Mouse (Mus musculus) forebrain, postnatal 0 days (tissue): Measurements from ENCODE around the gene Astn2. TPM values are rescaled to one million over a fixed set of nuclear protein-coding genes. Genes with fewer than 3 reads are reported as not detected.

Source experiments
- ATAC-seq: fragments of 200-750 bp; cut with Nextera tagmentation; 2 replicates; pipeline ENCODE4 v1.8.0; 2017; ENCODE audit warnings: mild to moderate bottlenecking, moderate library complexity
- DNase-seq: peaks from one replicate; pipeline ENCODE4 v3.0.0-alpha.2; 2015
- H3K27ac ChIP-seq: fragments of 300-500 bp; sonication (generic); 2 replicates; pipeline ENCODE4 v1.5.1; 2014; ENCODE audit warnings: low read depth, mild to moderate bottlenecking, antibody characterized with exemption, low read length, moderate library complexity, mixed read lengths
- H3K27me3 ChIP-seq: fragments of 300-500 bp; sonication (generic); 2 replicates; pipeline ENCODE4 v1.6.1; 2014; ENCODE audit warnings: mild to moderate bottlenecking, low read length, mixed read lengths; ENCODE audit not compliant: insufficient read depth
- H3K36me3 ChIP-seq: fragments of 300-500 bp; sonication (generic); 2 replicates; pipeline ENCODE4 v1.6.1; 2014; ENCODE audit warnings: mild to moderate bottlenecking, moderate library complexity; ENCODE audit not compliant: insufficient read depth
- H3K4me1 ChIP-seq: fragments of 300-500 bp; sonication (generic); 2 replicates; pipeline ENCODE4 v1.6.1; 2014; ENCODE audit warnings: antibody characterized with exemption; ENCODE audit not compliant: insufficient read depth
- H3K4me2 ChIP-seq: fragments of 300-500 bp; sonication (generic); 2 replicates; pipeline ENCODE4 v1.6.1; 2014; ENCODE audit warnings: low read depth, mild to moderate bottlenecking, moderate library complexity
- H3K4me3 ChIP-seq: fragments of 300-500 bp; sonication (generic); 2 replicates; pipeline ENCODE4 v1.5.1; 2014; ENCODE audit warnings: low read depth, low read length, mixed read lengths
- H3K9ac ChIP-seq: fragments of 300-500 bp; sonication (generic); 2 replicates; pipeline ENCODE4 v1.6.1; 2014; ENCODE audit warnings: mild to moderate bottlenecking
- H3K9me3 ChIP-seq: fragments of 300-500 bp; sonication (generic); 2 replicates; pipeline ENCODE4 v1.6.1; 2016; ENCODE audit warnings: low read length
- CTCF ChIP-seq: sonication (generic); IDR thresholded peaks from 2 replicates; pipeline ENCODE4 v1.5.1; 2016; ENCODE audit warnings: antibody characterized with exemption, control low read depth, low read depth
- WGBS: fragments of 180-500 bp; shearing (Covaris S2); extraction: QIAGEN DNeasy Blood & Tissue Kit; methylation state at CpG from one replicate; pipeline ENCODE4 v1.1.7; 2014; 5-methylcytosine and 5-hydroxymethylcytosine counted together
- polyA plus RNA-seq: library from polyadenylated mRNA; unstranded; fragments of >200 nt; fragmentation: Nextera tagmentation; extraction: Ambion mirVana; gene quantifications from 2 replicates; pipeline ENCODE4 v1.2.1, GENCODE M21; 2015
- total RNA-seq: library from RNA; depleted of rRNA; stranded (reverse); fragments of >200 nt; gene quantifications from 2 replicates; pipeline ENCODE4 v1.2.3, GENCODE M21; 2014

Astn2 gene
- total and polyA plus RNA-seq, 2 experiments from 2014 or later: 0.98 to 20.9 TPM

GRCm38 (mm10) chr4:65548561-65548960 is 855.9 kb downstream of the Astn2 start:
- Histone ChIP-seq H3K27me3 (no peaks in the 10 kb centered on the region), H3K4me2 (no peak overlapping the region), H3K9ac (no peak overlapping the region), H3K4me1 (no peaks in the 10 kb centered on the region), H3K27ac (no peak overlapping the region), H3K4me3 (no peak overlapping the region), H3K36me3 (no peaks in the 10 kb centered on the region), H3K9me3 (no peaks in the 10 kb centered on the region)
- DNase-seq (no peak), ATAC-seq (no peak)
- TF ChIP-seq CTCF: no peak
- WGBS: 85% methylated on average over 6 of the region's 6 CpGs

- Histone ChIP-seq H3K4me3 (no peak overlapping the region), H3K9ac (no peak overlapping the region), H3K27me3 (no peaks in the 10 kb centered on the region), H3K4me1 (no peaks in the 10 kb centered on the region), H3K27ac (no peak overlapping the region), H3K9me3 (no peaks in the 10 kb centered on the region), H3K36me3 (no peaks in the 10 kb centered on the region), H3K4me2 (no peak overlapping the region)
- no peak for TF ChIP-seq CTCF
- ATAC-seq: no peak
- WGBS: 68% methylated on average over 2 of the region's 2 CpGs
- no peak for DNase-seq
Observed at GRCm38 (mm10) chr4:65545582-65545981, 858.8 kb downstream of the Astn2 start.

DNA sequence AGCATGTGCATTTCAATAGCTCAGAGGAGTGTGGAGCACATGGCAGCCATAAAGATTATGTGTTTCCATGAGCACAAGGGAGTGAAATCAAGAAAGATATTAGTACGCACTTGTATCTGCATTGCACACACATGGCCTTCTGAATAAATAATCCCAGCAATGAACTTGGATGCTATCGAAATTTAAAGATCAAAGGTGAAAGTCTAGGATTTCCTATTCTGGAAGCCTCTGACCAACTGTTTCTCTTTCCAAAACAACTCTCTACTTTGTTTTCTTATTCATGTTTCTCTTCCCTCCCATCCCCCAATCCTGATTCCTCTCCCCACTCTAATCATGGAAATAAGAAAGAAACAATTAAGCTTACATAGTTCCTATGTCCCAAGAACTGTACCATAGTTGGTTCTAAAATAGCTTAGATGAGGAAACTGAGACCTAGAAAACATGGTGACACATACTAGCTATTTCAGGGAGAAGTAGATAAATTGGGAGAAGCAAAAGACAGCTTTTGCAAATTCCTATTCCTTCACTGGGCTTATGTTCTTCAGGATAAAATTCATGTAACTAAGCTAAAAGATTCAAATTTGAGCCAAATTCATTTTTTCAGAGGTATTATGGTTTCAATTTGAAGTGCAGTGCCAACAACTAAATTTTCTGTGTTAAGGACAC is 872.2 kb downstream of the Astn2 start:
- H3K27me3 ChIP-seq: no peaks in the 10 kb centered on the region
- no peaks in the 10 kb centered on the region for H3K9me3 ChIP-seq
- no peaks in the 10 kb centered on the region for H3K36me3 ChIP-seq
- DNase-seq: no peak
- no peak overlapping the region for H3K4me2 ChIP-seq
- no peak overlapping the region for H3K4me3 ChIP-seq
- TF ChIP-seq CTCF: no peak
- 90% methylated on average over 2 of the region's 2 CpGs for WGBS
- ATAC-seq: no peak
- H3K4me1 ChIP-seq: no peaks in the 10 kb centered on the region
- H3K9ac ChIP-seq: no peak overlapping the region
- H3K27ac ChIP-seq: no peak overlapping the region

- WGBS: 55% methylated on average over 6 of the region's 6 CpGs
- DNase-seq: no peak
- no peak overlapping the region for H3K9ac ChIP-seq
Observed at GRCm38 (mm10) chr4:65531621-65532020, 872.8 kb downstream of the Astn2 start.

DNA sequence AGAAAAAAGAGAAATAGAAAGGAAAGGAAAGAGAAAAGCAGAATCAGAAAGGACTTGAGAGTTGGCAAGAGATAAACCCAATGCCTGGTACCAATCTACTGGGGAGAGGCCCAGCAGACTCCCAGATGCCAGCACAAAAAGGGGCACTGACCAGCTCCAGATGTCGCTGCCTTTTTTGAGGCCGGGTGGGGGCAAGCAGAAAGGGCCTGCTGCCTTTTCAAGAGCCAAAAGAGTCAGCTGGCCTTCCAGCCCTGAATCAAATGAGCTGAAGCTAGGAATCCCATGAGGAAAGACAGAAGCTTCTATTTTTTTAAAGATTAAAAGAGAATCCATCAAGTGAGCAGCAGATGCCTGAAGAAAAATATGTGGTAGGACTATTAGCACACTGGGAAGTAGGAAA is 873.5 kb downstream of the Astn2 start:
- Histone ChIP-seq H3K4me1 (no peaks in the 10 kb centered on the region), H3K27ac (no peak overlapping the region), H3K36me3 (no peaks in the 10 kb centered on the region), H3K9ac (no peak overlapping the region), H3K4me3 (no peak overlapping the region), H3K4me2 (no peak overlapping the region), H3K9me3 (no peaks in the 10 kb centered on the region), H3K27me3 (no peaks in the 10 kb centered on the region)
- DNase-seq (no peak), ATAC-seq (no peak)
- 84% methylated on average over 2 of the region's 2 CpGs for WGBS
- TF ChIP-seq CTCF: no peak

More at GRCm38 (mm10) chr4:65531621-65532020, 872.8 kb downstream of the Astn2 start:
- Histone ChIP-seq H3K4me1 (no peaks in the 10 kb centered on the region), H3K27me3 (no peaks in the 10 kb centered on the region), H3K9me3 (no peaks in the 10 kb centered on the region), H3K36me3 (no peaks in the 10 kb centered on the region), H3K27ac (no peak overlapping the region), H3K4me3 (no peak overlapping the region), H3K4me2 (no peak overlapping the region)
- no peak for ATAC-seq
- no peak for TF ChIP-seq CTCF

- ATAC-seq (no peak), DNase-seq (no peak)
- no peak overlapping the region for H3K4me2 ChIP-seq
- WGBS: 39% methylated on average over 2 of the region's 2 CpGs
- H3K4me1 ChIP-seq: no peaks in the 10 kb centered on the region
- no peaks in the 10 kb centered on the region for H3K27me3 ChIP-seq
- H3K9ac ChIP-seq: no peak overlapping the region
- no peak overlapping the region for H3K27ac ChIP-seq
- H3K36me3 ChIP-seq: no peaks in the 10 kb centered on the region
- no peaks in the 10 kb centered on the region for H3K9me3 ChIP-seq
- TF ChIP-seq CTCF: no peak
- H3K4me3 ChIP-seq: no peak overlapping the region
Observed at GRCm38 (mm10) chr4:65508101-65508500, 896.3 kb downstream of the Astn2 start.

GRCm38 (mm10) chr4:65506870-65507269 is 897.5 kb downstream of the Astn2 start:
- no peak overlapping the region for H3K27ac ChIP-seq
- no peak overlapping the region for H3K9ac ChIP-seq
- ATAC-seq (no peak), DNase-seq (no peak)
- no peak overlapping the region for H3K4me3 ChIP-seq
- no peaks in the 10 kb centered on the region for H3K9me3 ChIP-seq
- H3K4me2 ChIP-seq: no peak overlapping the region
- no peak for TF ChIP-seq CTCF
- H3K4me1 ChIP-seq: no peaks in the 10 kb centered on the region
- no peaks in the 10 kb centered on the region for H3K36me3 ChIP-seq
- H3K27me3 ChIP-seq: no peaks in the 10 kb centered on the region
